Mouse (Mus musculus): ENCODE data around the gene Olfr221. TPM values are rescaled to one million over a fixed set of nuclear protein-coding genes. Genes with fewer than 3 reads are reported as not detected.

Olfr221 gene
- total RNA-seq, 2 experiments from 2014 or later: not detected

DNA sequence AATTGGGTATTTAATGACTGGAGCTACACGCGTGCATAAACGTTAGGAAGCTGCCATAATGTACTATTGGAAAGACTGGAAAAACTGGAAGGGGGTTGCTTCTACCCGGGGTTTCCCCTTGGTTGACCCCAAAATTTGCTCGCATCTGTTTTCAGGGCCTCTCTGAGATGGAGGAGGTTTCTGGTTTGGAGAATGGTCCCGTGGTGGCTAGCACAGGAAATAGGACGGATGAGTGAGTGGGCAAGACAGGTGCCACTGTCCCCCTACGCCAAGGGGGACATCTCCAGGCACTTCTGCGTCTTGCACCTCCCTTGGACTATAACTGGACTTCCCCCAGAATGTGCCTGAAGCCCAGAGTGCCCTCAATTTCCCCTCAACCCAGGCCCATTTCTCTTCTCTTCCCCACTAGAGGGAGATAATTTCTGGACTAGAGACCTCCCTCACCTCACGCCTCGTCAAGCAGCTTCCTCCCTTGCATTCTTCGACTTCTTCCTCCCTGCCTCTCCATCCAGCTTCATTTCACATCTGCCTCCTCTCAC lies 23.1 kb downstream of the Olfr221 start:
- DNase-seq: no peak

DNA sequence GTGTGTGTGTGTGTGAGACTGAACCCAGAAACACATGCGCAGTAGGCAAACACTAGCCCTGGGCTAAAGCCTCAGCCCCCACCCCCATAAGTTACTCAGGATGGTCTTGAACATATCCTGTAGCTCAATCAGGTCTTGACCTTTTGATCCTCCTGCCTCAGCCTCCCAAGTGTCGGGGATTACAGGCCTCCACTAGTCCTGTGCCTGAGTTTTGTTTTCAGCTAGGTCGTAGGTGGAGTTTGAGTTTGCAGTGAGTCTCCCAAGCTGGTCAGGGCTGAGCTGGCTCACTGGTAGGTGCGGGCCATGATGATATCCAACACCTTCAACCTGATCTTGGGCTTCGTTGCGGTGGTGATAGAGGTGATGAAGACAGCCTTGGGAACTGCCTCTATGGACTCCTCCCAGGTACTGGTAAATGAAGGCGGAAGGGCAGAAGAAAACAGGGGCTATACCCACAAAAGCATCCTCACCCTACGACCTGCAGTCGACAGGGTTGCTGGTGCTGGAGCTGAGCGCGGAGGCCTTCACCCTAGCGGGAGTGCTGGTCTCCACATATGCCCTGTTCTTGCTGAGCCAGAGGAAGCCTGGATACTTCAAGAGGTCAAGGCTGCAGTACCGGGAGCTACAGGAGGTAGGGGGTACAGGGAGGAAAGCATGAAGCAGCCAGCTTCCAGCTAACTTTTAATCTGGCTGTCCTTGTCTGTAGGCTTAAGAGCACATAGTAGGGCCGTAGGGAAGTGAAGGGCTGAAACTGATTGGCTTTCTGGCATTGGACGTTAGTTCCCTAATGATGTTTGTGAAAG lies 23.8 kb downstream of the Olfr221 start:
- peak in 1 of 2 experiments; percentile 7 for DNase-seq

DNA sequence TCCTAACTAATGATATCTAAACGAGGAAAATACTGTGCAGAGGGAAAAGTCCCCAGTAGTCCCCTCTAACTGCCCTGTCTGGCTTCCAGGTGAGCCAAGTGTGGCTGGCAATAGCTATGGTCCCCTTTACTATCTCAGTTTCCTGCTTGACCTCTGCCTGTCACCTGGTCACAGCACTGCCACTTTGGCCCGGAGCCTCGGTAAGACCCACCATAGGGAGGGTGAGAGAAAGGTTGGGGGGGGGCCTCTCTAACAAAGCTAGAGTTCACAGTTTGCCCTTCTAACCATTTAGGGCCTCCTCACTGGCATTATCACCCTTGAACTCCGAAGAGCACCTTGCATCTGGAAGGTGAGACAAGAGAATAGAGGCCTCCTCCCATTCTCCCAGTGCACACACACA lies 24.6 kb downstream of the Olfr221 start:
- no peak for DNase-seq

GRCm38 (mm10) chr14:52016625-52017405 lies 25.4 kb downstream of the Olfr221 start:
- DNase-seq: no peak

DNA sequence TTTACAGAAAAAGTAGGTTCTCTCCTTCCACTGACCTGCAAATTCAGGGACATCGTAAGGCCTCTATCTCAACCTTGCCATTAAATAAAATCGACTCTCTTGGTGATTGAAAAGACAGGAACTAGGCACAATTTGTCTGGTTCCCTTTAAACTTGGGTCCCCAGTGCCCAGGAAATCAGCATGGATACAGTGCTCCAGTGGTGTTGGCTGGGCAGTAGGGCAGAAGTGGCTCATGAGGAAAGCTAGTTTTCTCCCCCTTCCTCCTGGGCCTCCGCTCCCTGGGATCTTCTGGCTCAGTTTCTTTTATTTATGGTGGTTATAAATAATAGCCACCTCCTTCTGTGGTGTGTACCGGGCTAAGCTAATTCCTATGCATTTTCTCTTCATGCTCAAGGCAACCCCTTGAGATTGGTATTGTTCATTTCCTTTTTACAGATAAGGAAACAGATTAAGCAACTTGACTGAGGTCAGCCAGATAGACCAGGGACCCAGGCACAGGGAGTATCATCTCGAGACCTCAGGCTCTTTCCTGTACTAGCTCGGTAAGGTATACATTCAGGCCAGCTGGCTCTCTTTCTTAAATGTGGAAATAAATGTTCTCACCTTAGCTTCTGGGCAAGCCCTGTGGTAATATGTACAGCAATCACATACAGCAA lies 26.7 kb downstream of the Olfr221 start, which contains the start of gene Tmem253:
Tmem253 (plus strand) TSS at position 214 of the 656 bp plus-strand sequence.
- DNase-seq: peak in 1 of 2 experiments; percentile 27

DNA sequence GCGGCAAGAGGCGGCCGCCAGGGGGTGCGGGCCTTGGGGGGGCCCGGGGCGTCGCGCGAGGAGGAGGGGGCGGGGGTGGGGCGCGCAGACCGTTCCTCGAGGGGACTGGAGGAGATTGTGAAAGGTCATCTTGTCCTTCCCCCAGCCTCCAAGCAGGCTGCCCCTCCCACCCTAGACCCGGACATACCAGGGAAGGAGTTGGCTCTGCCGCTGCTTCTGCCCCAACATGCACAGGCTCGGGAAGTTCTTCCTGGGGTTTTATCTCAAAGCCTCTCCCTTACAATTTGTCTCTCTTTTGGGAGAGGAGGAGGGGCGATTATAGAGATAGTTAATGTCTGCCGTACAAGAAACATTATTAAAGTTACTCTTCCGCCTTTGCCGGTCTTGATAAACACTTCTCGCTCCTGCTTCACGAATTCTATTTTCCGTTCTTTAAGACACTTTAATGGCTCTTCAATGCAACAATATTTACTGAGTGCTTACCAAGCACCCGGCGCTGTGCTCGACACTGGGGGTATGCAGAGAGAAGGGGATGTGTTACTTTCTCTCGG lies 27.4 kb downstream of the Olfr221 start:
- peak; percentile 70 to 73 for DNase-seq

- no peak for DNase-seq
These were observed 27.9 kb downstream of the Olfr221 start for GRCm38 (mm10) chr14:52014271-52014760.

GRCm38 (mm10) chr14:52013771-52014219 lies 28.5 kb downstream of the Olfr221 start:
- DNase-seq: peak in 1 of 2 experiments; percentile 64

GRCm38 (mm10) chr14:52013021-52013610 lies 29.1 kb downstream of the Olfr221 start:
- peak in 1 of 2 experiments; percentile 12 for DNase-seq

GRCm38 (mm10) chr14:52012553-52012952 lies 29.7 kb downstream of the Olfr221 start:
- no peak for DNase-seq

DNA sequence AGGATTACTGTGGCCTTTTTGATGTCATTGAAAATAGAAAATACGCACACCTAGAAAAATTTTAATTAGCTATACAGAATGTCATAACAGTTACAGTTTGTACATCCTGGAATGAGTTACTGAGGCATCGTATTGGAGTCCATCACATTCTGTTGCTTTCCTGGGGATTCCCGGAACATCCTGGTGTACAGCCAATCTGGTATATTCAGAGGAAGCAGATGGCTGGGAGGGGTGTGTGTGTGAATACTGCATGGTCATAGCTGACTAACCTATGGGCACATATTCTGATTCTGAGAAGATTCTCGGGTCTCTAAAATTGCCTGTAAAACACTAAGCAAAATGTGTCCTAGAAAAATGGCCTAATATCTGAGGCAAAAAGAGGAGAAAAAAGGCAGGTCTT lies 30.2 kb downstream of the Olfr221 start:
- DNase-seq: no peak

DNA sequence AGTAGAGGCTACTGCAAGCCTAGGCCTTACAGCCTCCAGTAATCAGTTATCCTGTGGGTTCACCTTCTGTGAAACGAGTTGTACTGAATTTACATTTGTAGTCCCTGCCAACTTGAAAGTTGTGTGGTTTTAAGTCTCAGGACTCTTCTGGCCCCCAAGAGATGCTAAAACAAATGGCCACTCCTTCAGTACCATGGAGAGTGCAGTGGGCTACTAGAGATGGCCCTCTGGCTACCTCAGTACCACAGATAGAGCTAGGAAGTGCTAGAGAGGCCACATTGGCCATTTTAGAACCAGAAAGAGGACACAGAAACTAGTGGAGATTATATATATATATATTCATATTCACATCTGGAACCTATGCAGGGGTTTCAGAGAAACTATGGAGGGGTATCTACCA lies 30.6 kb downstream of the Olfr221 start:
- DNase-seq: no peak

DNA sequence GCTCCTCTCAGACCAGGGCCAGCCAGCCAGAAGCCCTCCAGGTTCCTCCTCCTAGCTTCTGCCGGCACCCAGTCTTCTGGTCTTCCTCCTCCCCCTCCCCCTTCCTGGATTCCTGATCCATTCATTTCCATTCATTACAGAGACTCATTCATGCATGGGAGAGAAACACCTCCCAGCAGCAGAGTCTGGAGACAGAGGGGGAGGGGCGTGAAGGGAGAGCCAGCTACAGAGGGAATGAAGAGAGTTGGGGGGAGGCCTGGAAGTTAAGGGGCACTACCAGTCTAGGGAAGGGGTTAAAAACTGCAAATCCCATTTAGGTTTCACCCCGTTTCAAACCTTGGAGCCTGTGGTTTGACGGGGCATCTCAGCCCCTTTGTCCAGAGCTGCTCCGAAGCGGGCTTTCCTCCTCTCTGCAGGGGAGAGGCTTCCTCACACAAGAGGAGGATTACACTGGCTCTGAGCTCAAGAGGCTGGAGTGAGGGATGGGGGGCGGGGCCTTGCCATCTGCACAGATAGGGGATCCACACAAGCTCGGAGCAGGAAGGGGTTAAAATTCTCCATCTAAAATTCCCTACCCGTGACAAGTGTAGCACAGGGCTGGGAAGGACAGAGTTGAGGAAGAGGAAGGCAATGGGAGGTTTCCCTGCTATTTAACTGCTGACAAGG lies 31.7 kb downstream of the Olfr221 start:
- DNase-seq: no peak

- DNase-seq: no peak
These were observed 32.4 kb downstream of the Olfr221 start for GRCm38 (mm10) chr14:52009841-52010240.

GRCm38 (mm10) chr14:52009361-52009760 lies 32.9 kb downstream of the Olfr221 start:
- DNase-seq: no peak

DNA sequence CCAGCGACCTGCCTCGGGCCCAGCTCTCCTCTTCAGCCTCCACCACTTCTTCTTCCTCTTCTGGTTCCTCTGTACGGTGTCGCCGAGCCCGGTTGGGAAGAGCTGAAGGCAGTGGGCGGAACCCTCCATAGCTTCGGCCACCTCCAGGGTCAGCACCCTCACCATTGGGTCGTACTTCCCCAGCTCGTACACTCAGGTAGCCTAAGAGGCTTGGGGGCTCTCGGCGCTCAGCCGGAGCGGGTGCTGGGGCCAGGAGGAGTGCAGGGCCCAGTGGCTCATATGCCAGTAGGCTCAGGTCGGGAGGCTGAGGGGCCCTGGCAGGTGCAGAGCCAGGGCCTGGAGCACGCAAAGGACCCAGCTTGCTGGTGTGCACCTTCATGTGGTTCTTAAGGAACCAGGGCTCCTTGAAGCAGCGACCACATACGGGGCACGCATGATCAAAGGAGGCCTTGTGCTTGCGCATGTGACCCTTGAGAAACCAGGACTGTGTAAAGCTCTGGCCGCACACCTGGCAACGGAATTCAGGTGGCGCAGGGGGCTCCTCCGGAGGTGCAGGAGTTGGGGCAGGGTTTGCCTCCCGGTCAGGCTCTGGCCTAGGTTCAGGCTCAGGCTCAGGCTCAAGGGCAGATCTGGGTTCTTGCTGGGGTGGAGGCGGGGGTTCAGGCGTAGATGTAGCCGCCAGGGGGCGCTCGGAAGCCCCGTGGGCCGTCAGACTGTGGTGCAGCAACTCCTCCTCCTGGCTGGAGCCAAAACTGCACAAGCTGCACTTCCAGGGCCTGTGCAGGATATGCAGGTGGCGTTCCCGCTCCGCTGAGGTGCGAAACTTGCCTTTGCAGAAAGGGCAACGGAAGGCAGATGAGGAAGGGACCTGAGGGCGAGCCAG lies 33.7 kb downstream of the Olfr221 start:
- peak; percentile 89 to 92 for DNase-seq

- no peak for DNase-seq
These were observed 35.5 kb downstream of the Olfr221 start for GRCm38 (mm10) chr14:52006771-52007170.

DNA sequence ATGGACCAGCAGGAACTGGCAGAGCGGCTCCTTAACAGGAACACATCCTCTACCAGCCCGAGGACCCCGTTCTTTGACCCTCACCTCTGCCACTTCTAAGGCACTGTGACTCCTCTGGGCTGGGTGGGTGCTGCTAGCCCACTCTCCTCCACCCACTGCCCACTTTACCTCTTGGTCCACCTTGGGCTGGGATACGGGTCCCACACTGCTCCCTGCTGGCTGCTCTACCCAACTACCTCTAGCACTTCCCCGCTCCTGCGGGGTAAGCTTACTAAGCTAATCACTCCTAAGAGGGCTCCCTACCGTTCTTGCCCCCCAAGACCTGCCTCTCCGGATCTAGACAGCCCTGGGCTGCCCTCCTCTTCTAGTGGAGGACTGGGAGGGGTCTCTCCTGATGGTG lies 36.0 kb downstream of the Olfr221 start:
- DNase-seq: no peak

- DNase-seq: no peak
These were observed 36.6 kb downstream of the Olfr221 start for GRCm38 (mm10) chr14:52005616-52006015.

- DNase-seq: no peak
These were observed 37.1 kb downstream of the Olfr221 start for GRCm38 (mm10) chr14:52005141-52005540.
